Mouse (Mus musculus) left cerebral cortex, adult 18-20 months (tissue): ENCODE results near the gene Slc5a7. TPM values are rescaled to one million over a fixed set of nuclear protein-coding genes. Genes with fewer than 3 reads are reported as not detected.

ENCODE experiments used
- DNase-seq, 2 experiments: peaks; one replicate each; pipeline ENCODE4 v3.0.0; 2021 to 2022; ENCODE audit warnings: low spot score in 2 of 2, mixed read lengths in 1 of 2
- long read RNA-seq, 2 experiments: library from polyadenylated mRNA; stranded (forward); transcript quantifications; one replicate each; pipeline ENCODE4 v2.0.0; 2021
- total RNA-seq, 2 experiments: library from RNA; stranded (reverse); gene quantifications; 2 replicates each; pipeline ENCODE4 v1.2.3; 2021

Slc5a7 gene
- 1 to 10 TPM; 2.2 to 2.3 TPM for total RNA-seq
- long read RNA-seq, experiment 1, result 0 reads
- long read RNA-seq, experiment 2, result 0 reads

- no peak for DNase-seq
Observed at GRCm38 (mm10) chr17:54298934-54299333, at the start of gene Slc5a7. Gene Slc5a7, minus strand, starts transcription at chr17:54299034.

- no peak for DNase-seq
Observed at GRCm38 (mm10) chr17:54347672-54348071, 48.8 kb upstream of the Slc5a7 start.

DNA sequence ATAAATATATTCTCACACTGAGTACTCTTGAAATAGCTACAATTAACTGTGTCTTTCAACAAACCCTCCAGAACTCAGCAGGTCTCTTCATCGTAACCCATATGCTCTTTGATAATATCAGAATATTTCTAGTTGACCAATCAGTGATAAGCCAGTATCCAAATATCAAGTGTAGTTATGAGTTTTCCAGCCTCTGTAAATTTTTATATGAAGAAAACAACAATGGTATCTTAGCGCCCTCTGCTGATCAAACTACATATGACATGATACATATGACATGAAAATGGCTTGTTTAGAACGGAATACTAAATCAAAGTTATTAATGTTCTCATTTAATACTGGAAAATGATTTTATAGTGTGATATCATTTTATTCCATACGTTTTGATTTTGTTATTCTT is 44.6 kb upstream of the Slc5a7 start:
- peak in 1 of 2 experiments; percentile 12 for DNase-seq

GRCm38 (mm10) chr17:54298232-54298924 is 456 bp downstream of the Slc5a7 start:
- DNase-seq, result no peak

DNA sequence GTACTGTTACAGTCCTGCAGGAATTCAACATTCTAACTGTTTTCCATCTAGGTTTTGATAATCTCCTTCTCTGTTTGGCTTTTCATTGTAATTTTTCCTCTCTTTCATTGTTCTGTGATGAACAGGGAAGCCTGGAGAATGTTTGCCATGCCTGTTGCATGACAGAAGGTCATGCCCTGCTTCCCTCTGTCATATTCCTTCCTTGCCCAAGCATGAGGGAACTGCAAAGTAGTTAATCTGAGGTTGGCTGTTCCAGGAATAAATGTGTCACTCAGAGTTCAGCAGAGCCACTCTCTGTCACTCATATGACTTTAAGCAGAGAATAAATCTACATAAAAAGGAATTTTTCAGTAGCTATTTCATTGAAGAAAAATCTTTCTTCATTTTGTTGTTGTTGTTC is 48.1 kb downstream of the Slc5a7 start:
- DNase-seq, result no peak

- DNase-seq, result no peak
Observed at GRCm38 (mm10) chr17:54243650-54244300, 55.1 kb downstream of the Slc5a7 start.

DNA sequence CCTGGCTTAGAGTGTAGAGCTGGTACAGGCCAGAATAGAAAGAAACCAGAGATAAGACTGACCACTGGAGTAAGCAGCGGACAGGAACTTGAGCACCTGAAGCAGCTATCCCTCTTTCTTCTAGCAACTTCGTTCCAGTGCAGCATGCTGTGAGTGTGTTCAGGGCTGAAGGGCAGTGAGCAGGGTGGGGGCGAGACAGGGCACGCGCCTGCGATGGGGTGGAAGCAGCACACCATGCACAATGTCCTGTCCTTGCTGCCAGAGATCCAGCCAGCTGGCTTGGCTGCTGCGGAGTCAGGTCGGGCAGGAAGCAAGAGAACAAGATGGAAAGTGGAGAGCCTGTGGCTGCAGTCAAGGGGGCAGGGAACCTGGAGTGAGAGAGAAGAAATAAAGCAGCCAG is 59.4 kb downstream of the Slc5a7 start:
- DNase-seq, result no peak
